Mouse (Mus musculus) layer of hippocampus, adult 2 months (tissue): ENCODE measurements around the gene Srgap3. TPM values are rescaled to one million over a fixed set of nuclear protein-coding genes. Genes with fewer than 3 reads are reported as not detected.

Experiments
- DNase-seq, 2 experiments: peaks; one replicate each; pipeline ENCODE4 v3.0.0; 2022; ENCODE audit warnings: low spot score in 2 of 2
- H3K27ac ChIP-seq: fragments of 200-600 bp; 2 replicates; pipeline ENCODE4 v1.8.1; 2022
- H3K4me3 ChIP-seq: fragments of 200-600 bp; 2 replicates; pipeline ENCODE4 v1.8.1; 2022; ENCODE audit warnings: mild to moderate bottlenecking
- CTCF ChIP-seq: fragments of 200-600 bp; conservative IDR thresholded peaks from 2 replicates; pipeline ENCODE4 v1.8.1; 2022; ENCODE audit warnings: antibody characterized with exemption, mild to moderate bottlenecking, moderate library complexity
- total RNA-seq, 2 experiments: library from RNA; stranded (reverse); gene quantifications; 2 replicates each; pipeline ENCODE4 v1.2.3; 2021

Srgap3 gene
- total RNA-seq, 2 experiments from 2014 or later: 288 to 291 TPM

- TF ChIP-seq CTCF: no peak
- DNase-seq: no peak
- H3K27ac ChIP-seq: peak overlapping the region; percentile 90
- no peak overlapping the region for H3K4me3 ChIP-seq
Measured at GRCm38 (mm10) chr6:112972127-112972526, 25.1 kb upstream of the Srgap3 start.

GRCm38 (mm10) chr6:112971116-112971768 lies 24.2 kb upstream of the Srgap3 start:
- no peak for DNase-seq
- Histone ChIP-seq H3K4me3 (no peak overlapping the region), H3K27ac (peak overlapping the region; percentile 90)
- peak; percentile 60 for TF ChIP-seq CTCF

- no peak overlapping the region for H3K27ac ChIP-seq
Measured at GRCm38 (mm10) chr6:112967359-112967758, 20.3 kb upstream of the Srgap3 start.

GRCm38 (mm10) chr6:112958360-112958759 lies 11.3 kb upstream of the Srgap3 start:
- H3K4me3 ChIP-seq: no peak overlapping the region
- H3K27ac ChIP-seq: no peak overlapping the region
- no peak for DNase-seq
- TF ChIP-seq CTCF: no peak

More at GRCm38 (mm10) chr6:112967359-112967758, 20.3 kb upstream of the Srgap3 start:
- TF ChIP-seq CTCF: no peak
- H3K4me3 ChIP-seq: no peak overlapping the region
- no peak for DNase-seq

GRCm38 (mm10) chr6:112957583-112958280 lies 10.7 kb upstream of the Srgap3 start:
- no peak overlapping the region for H3K4me3 ChIP-seq
- DNase-seq: no peak
- H3K27ac ChIP-seq: no peak overlapping the region
- no peak for TF ChIP-seq CTCF

GRCm38 (mm10) chr6:112955773-112956172 lies 8.7 kb upstream of the Srgap3 start:
- no peak for TF ChIP-seq CTCF
- no peak overlapping the region for H3K4me3 ChIP-seq
- no peak overlapping the region for H3K27ac ChIP-seq
- DNase-seq: no peak

GRCm38 (mm10) chr6:112953905-112954304 lies 6.8 kb upstream of the Srgap3 start:
- H3K27ac ChIP-seq: no peak overlapping the region
- DNase-seq: no peak
- TF ChIP-seq CTCF: no peak
- H3K4me3 ChIP-seq: no peak overlapping the region

- no peak overlapping the region for H3K27ac ChIP-seq
- peak; percentile 70 for TF ChIP-seq CTCF
- peak in 1 of 2 experiments; percentile 36 for DNase-seq
- no peak overlapping the region for H3K4me3 ChIP-seq
Measured at GRCm38 (mm10) chr6:112951254-112951653, 4.2 kb upstream of the Srgap3 start.

- no peak for TF ChIP-seq CTCF
- no peak overlapping the region for H3K27ac ChIP-seq
- no peak overlapping the region for H3K4me3 ChIP-seq
- DNase-seq: no peak
Measured at GRCm38 (mm10) chr6:112950205-112951110, 3.4 kb upstream of the Srgap3 start.

GRCm38 (mm10) chr6:112949220-112949619 lies 2.2 kb upstream of the Srgap3 start:
- Histone ChIP-seq H3K27ac (no peak overlapping the region), H3K4me3 (no peak overlapping the region)
- DNase-seq: no peak
- TF ChIP-seq CTCF: no peak

- H3K27ac ChIP-seq: peak overlapping the region; percentile 0; the same call in 1 of the 2 replicates
- no peak for TF ChIP-seq CTCF
- DNase-seq: no peak
- H3K4me3 ChIP-seq: no peak overlapping the region
Measured at GRCm38 (mm10) chr6:112948416-112948815, 1.4 kb upstream of the Srgap3 start.

- TF ChIP-seq CTCF: no peak
- Histone ChIP-seq H3K4me3 (peak overlapping the region; percentile 91), H3K27ac (peak overlapping the region; percentile 93)
- DNase-seq: no peak
Measured at GRCm38 (mm10) chr6:112946021-112946811, 850 bp downstream of the Srgap3 start.
